Mouse (Mus musculus) testis, adult 2 months (tissue): ENCODE measurements around the gene Lgals1.

Experiments used
- CTCF ChIP-seq: fragments of 200-500 bp; IDR thresholded peaks from 2 replicates; pipeline ENCODE4 v1.5.1; 2012; ENCODE audit warnings: low read depth, mild to moderate bottlenecking, inconsistent platforms, low read length, moderate library complexity; ENCODE audit not compliant: control insufficient read depth, insufficient read depth, insufficient replicate concordance
- POLR2A ChIP-seq: fragments of 200-500 bp; IDR thresholded peaks from 2 replicates; pipeline ENCODE4 v1.6.1; 2012; ENCODE audit warnings: low read depth, mild to moderate bottlenecking, inconsistent platforms, low read length, moderate library complexity; ENCODE audit not compliant: control insufficient read depth

- TF ChIP-seq CTCF (no peak), POLR2A (no peak)
Measured at GRCm38 (mm10) chr15:78889401-78889853, 37.1 kb upstream of the Lgals1 start.
